Mouse (Mus musculus) lung, adult 2 months (tissue): ENCODE data around the gene Nppc.

Experiments used
- CTCF ChIP-seq: fragments of 200-500 bp; IDR thresholded peaks from 2 replicates; pipeline ENCODE4 v1.5.1; 2011; ENCODE audit warnings: mild to moderate bottlenecking, low read length, control low read depth; ENCODE audit not compliant: insufficient read depth
- POLR2A ChIP-seq: fragments of 200-500 bp; IDR thresholded peaks from 2 replicates; pipeline ENCODE4 v1.6.1; 2011; ENCODE audit warnings: low read depth, mild to moderate bottlenecking, control low read depth, low read length, borderline replicate concordance; ENCODE audit errors: extremely low read depth

GRCm38 (mm10) chr1:86647517-86647916, 22.9 kb downstream of the Nppc start:
- TF ChIP-seq CTCF (no peak), POLR2A (no peak)
